Mouse (Mus musculus): ENCODE measurements at regions not wholly inside any gene's neighbourhood (a gene's known extent, or its start where the extent isn't known, plus 50 kb on each side); places are given as distances from the start of the nearest gene placed in this dataset.

GRCm38 (mm10) chr3:21563454-21563853, 513.0 kb upstream of the Tbl1xr1 start:
- in situ Hi-C loops (cut with MboI; ENCODE audit: low pct_ligation_motif_present, low pct_unique_long_range_greater_than_20kb, low sequenced_read_pairs) (no loop called here), dilution Hi-C loops (cut with MboI; ENCODE audit: extremely low pct_ligation_motif_present, extremely low pct_unique_long_range_greater_than_20kb, low sequenced_read_pairs) (no loop called here)
- TF ChIP-seq UBTF (IDR thresholded peaks at IDR 0.05; ENCODE audit: low read depth, low read length) (no peak), JUND (conservative IDR thresholded peaks at IDR 0.05; ENCODE audit: low read depth, low read length) (peak; percentile 89), CHD2 (IDR thresholded peaks at IDR 0.05; ENCODE audit: low read length) (peak; percentile 74), EP300 (IDR thresholded peaks at IDR 0.05; ENCODE audit: low read length) (peak; percentile 85), BHLHE40 (IDR thresholded peaks at IDR 0.05; ENCODE audit: low read depth, low read length) (peak; percentile 33; the same call in 1 of the 2 replicates), CHD1 (IDR thresholded peaks at IDR 0.05; ENCODE audit: low read depth, low read length) (no peak), IRF4 (IDR thresholded peaks at IDR 0.05; ENCODE audit: low read depth, low read length) (peak; percentile 85), RCOR1 (conservative IDR thresholded peaks at IDR 0.05; ENCODE audit: low read depth, low read length) (0 out of 2 replicates have a peak, but pooled peaks have one; percentile 54), ZMIZ1 (IDR thresholded peaks at IDR 0.05; ENCODE audit: low read depth, low read length) (no peak), ETS1 (conservative IDR thresholded peaks at IDR 0.05; ENCODE audit: low read depth, low read length) (0 out of 2 replicates have a peak, but pooled peaks have one; percentile 14), JUN (IDR thresholded peaks at IDR 0.05; ENCODE audit: insufficient read depth, low read depth, low read length) (peak; percentile 78)

GRCm38 (mm10) chr3:21564211-21564781, 512.2 kb upstream of the Tbl1xr1 start:
- Histone ChIP-seq H3K27me3 (replicated peaks) (no peaks in the 10 kb centered on the region), H3K9ac (ENCODE audit: insufficient read depth, low read depth) (no peak overlapping the region), H3K4me1 (ENCODE audit: control insufficient read depth in 1 of 2, insufficient read depth in 2 of 2) (peaks cover 8 to 26% of the 10 kb centered on the region in 2 experiments), H3K9me3 (replicated peaks; ENCODE audit: low read length) (no peaks in the 10 kb centered on the region), H3K79me2 (replicated peaks; ENCODE audit: control insufficient read depth, extremely low read depth, insufficient read depth, poor library complexity, severe bottlenecking) (no peaks in the 10 kb centered on the region), H3K4me2 (ENCODE audit: insufficient read depth, low read depth, poor library complexity, severe bottlenecking) (no peak overlapping the region; the same call in 1 of the 2 replicates), H3K36me3 (replicated peaks in 1 of 2; ENCODE audit: control insufficient read depth in 1 of 2, insufficient read depth in 1 of 2, low read length in 1 of 2) (no peaks in the 10 kb centered on the region), H3K4me3 (replicated peaks in 1 of 3; ENCODE audit: low read depth in 2 of 3, low read length in 2 of 3, poor library complexity in 1 of 3) (no peak overlapping the region), H3K27ac (ENCODE audit: insufficient read depth, low read depth) (no peak overlapping the region)
- no peak for DNase-seq (ENCODE audit: extremely low read depth)
- in situ Hi-C loops (cut with MboI; ENCODE audit: low pct_ligation_motif_present, low pct_unique_long_range_greater_than_20kb, low sequenced_read_pairs) (no loop called here), dilution Hi-C loops (cut with MboI; ENCODE audit: extremely low pct_ligation_motif_present, extremely low pct_unique_long_range_greater_than_20kb, low sequenced_read_pairs) (no loop called here)
- TF ChIP-seq MEF2A (IDR thresholded peaks at IDR 0.05; ENCODE audit: borderline replicate concordance, low read depth, low read length) (no peak), USF1 (IDR thresholded peaks at IDR 0.05; ENCODE audit: low read depth, low read length) (no peak), ZNF384 (IDR thresholded peaks at IDR 0.05; ENCODE audit: low read depth, low read length) (no peak), RAD21 (IDR thresholded peaks at IDR 0.05; ENCODE audit: low read depth, low read length) (no peak), POLR2AphosphoS2 (IDR thresholded peaks at IDR 0.05; ENCODE audit: low read depth, low read length) (no peak), PAX5 (IDR thresholded peaks at IDR 0.05; ENCODE audit: low read length) (no peak), MAZ (IDR thresholded peaks at IDR 0.05; ENCODE audit: low read depth, low read length) (no peak), MYC (IDR thresholded peaks at IDR 0.05; ENCODE audit: low read depth, low read length) (no peak)

More at GRCm38 (mm10) chr3:21563454-21563853, 513.0 kb upstream of the Tbl1xr1 start:
- Histone ChIP-seq H3K27me3 (replicated peaks) (no peaks in the 10 kb centered on the region), H3K4me3 (replicated peaks in 1 of 3; ENCODE audit: low read depth in 2 of 3, low read length in 2 of 3, poor library complexity in 1 of 3) (no peak overlapping the region), H3K4me1 (ENCODE audit: control insufficient read depth in 1 of 2, insufficient read depth in 2 of 2) (peaks cover 8 to 26% of the 10 kb centered on the region in 2 experiments), H3K79me2 (replicated peaks; ENCODE audit: control insufficient read depth, extremely low read depth, insufficient read depth, poor library complexity, severe bottlenecking) (no peaks in the 10 kb centered on the region), H3K4me2 (ENCODE audit: insufficient read depth, low read depth, poor library complexity, severe bottlenecking) (no peak overlapping the region), H3K9me3 (replicated peaks; ENCODE audit: low read length) (no peaks in the 10 kb centered on the region), H3K27ac (ENCODE audit: insufficient read depth, low read depth) (no peak overlapping the region), H3K36me3 (replicated peaks in 1 of 2; ENCODE audit: control insufficient read depth in 1 of 2, insufficient read depth in 1 of 2, low read length in 1 of 2) (no peaks in the 10 kb centered on the region), H3K9ac (ENCODE audit: insufficient read depth, low read depth) (no peak overlapping the region)
- DNase-seq (ENCODE audit: extremely low read depth), result peak; percentile 77

All from CH12.LX (cell line).